Mouse (Mus musculus) lung, postnatal 25 days (tissue): ENCODE measurements at regions not wholly inside any gene's neighbourhood (a gene's known extent, or its start where the extent isn't known, plus 50 kb on each side); places are given as distances from the start of the nearest gene placed in this dataset.

Experiments used
- DNase-seq: peaks from one replicate; pipeline ENCODE4 v3.0.0; 2022; ENCODE audit warnings: low spot score

DNA sequence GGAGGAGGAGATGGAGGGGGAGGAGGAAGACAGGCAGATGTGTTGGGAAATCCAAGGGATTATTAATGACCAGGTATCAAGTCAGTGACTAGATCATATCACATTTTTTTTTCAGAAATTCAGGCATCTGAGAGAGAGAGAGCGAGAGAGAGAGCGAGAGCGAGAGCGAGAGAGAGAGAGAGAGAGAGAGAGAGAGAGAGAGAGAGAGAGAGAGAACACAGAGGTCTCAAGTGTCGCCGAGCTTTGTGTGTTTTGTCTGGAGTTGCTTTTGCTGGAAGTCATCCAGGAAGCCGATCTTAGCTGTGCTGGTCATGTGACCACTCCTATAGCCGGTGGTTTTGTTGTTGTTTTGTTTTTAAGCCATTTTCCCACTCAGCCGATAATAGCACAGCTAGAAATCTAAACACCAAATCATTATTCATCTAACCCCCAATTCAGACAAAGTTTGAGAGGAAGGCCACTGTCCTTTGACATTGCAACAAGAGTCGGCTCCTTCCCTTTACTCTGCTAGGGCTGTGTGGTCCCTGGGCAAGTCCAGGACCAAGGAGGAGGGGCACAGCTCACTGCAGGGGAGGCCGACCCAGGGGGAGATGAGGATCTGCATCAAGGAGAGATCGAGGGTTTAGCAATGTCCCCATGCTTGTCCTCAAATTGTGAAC, 67.0 kb upstream of the Irf2bp2 start:
- peak; percentile 47 for DNase-seq

DNA sequence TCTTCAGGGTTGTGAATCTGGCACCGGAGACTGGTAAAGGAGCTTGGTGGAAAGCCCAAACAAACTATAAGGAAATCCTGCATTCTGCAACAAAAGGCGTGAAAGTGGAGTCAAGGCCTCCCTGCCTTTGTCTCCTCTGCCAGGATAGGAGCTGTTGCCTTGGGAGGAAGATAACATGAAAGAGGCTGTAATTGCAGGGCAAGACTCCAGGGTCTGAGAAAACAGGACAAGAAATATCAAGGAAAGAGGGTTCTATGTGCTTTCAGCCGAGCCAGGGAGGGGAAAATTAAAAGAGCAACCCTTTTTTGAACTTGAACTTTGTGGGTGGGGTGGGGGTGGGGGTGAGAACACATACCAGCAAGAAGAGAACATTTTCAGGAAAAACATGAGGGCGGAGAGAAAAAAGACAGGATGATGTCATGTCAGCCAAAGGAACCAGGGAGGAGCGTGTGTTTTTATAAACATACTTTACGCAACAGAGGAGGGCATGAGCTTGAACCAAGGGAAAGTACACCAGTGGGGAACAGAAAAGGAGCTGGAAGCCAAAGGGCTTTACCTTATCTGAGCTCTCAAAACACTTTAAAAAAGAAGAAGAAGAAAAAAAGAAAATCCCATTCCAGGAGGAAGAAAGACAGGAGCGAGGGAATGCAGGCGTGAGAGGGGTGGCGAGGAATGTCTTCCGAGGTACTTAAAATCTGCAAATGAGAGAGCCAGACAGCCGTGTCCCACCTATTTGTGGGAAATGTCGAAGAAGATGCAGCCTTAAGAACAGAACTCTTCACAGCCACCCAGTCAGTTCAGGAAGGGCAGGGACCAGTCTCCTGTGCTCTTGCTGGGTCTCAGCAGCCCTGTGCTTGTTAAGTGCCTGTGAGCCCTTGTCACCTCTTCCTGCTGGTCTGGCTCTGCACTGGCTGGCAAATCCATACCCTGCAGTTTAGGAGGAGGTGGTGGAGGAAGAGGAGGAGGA, 66.2 kb upstream of the Irf2bp2 start:
- peak; percentile 84 for DNase-seq

DNA sequence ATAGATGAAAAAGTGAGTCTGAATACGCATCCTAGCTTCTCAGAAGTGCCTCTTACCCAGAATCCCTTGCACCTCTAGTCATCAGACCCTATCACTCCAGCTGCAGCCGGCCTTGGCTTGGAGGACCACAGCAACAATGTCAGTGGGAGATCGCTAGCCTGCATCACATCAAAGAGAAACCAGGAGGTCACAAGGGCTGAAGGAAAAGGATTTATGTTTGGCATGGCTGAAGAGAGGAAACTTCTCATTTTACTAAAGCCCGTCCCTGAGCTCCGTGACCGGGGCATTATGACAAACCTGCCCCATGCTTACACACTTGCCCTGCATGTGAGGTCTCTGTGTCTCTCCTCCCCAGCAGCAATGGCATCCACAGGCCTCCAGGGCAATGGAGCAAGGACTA, 63.8 kb upstream of the Irf2bp2 start:
- DNase-seq = no peak

DNA sequence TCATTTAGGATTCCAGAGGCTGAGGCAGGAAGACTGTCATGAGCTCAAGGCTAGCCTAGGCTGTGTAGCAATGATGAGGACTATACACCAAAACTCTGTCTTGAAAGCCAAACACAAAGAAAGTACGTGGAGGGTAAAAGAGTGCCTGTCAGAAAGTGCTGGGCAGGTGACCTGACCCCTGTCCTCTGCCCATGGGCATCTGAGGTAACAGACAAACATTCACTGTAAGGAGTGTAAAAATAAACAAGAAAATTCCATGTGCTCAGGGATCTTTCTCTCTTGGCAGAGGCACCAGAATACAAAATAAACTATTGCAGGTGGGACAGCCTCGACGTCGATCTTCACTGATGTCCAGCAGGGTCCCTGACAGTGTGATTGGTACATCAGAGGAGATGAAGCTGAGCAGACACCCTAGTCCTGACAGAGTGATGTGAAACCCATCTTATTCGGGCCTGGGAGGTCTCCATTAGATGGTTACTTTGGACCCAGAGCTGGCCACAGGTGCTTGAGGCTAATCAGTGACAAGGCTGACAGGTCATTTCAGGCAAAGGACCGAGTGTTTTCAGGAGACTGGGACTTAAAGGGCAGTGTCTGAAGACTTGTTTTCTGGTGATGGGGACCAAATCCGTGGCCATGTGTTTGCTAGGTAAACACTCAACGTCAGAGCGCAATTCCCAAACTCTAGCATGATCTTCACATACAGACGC, 62.9 kb upstream of the Irf2bp2 start:
- DNase-seq = no peak

DNA sequence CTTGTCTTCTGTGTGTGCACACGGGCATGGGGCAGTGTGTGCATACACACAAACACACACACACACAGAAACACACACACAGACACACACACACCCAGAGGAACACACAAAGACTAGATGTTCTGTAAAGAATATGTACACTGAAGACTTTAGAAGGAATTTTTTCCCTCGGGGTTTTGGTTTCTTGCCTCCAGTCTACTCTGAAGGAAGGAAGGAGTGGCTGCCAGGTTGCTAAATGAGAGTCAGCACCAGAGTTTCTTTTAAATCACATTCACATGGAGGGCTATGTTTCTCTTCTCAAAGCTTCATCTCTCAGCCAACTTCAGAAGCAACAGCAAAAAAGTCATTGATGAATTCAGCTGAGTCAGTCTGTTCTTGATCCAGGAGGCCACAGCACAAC, 61.8 kb upstream of the Irf2bp2 start:
- no peak for DNase-seq

DNA sequence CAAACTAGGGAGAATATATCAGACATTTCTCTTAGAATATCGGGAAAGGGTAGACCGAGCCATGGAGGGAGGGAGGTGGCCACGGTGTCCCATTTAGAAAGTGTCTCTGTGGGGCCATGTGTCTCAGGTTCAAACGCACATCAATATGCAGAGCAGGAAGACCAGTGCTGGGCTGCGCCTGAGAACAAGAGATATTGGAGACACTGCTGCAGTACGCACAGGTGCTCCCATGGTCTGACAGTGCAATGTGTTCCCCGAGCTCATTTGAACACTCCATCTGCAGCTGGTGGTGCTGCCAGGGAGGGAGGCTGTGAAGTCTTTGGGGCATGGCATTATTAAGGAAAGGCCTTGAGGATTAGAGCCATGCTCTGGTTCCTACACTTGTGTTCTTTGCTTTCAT, 60.6 kb upstream of the Irf2bp2 start:
- DNase-seq = no peak

DNA sequence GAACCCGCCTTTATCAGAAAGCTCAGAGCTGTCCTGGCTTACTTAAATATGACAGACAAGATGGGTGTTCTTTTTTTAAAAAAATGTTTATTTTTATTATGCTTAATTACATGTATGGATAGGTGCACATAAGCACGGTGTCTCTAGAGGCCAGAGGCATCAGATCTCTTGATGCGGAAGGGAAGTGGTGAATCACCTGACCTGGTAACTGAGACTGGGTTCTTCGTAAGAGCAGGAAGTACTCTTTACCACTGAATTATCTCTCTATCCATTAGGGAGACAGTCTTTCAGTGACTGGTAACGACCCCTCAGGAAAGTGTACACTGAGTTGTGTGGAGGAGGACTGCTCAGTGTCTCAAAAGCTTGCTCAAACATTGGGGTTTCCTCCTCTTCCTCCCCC, 58.4 kb upstream of the Irf2bp2 start:
- no peak for DNase-seq

DNA sequence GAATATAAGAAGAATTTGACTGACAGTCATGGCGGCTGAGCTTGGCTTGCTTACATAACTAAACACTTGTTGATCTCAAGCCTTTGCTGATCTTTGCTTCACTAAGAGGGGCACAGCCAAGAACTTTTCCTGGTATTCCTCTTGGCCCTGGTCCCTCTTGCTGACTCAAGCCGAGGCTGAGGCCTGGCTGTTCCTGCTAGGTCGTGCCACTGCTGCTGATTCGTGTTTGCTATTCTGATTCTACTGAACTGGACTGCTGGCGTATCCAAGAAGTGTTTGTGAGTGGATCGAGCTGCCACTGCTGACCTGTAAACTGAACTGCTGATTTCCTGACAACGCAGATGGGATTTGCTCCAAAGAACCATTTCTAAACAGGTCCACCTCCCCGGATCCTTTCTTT, 57.2 kb upstream of the Irf2bp2 start:
- peak; percentile 76 for DNase-seq

DNA sequence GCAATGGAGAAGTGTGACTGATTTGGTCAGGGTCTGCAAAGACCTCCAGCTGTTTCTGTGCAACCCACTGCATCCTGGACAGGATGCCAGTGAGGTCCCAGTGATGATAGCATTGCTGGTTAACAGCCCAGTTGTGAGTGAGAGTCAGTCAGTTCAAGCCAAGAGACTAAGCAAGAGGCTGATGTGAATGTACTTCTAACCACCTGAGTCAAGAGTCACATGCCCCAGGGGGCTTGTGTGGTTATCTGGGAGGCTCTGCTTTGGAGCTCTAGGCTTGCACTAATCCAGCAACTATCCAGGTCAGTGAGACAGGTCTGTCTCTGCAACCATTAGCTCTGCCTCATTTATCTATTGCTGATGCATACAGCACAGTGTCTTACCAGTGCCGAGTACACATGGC, 55.5 kb upstream of the Irf2bp2 start:
- no peak for DNase-seq

DNA sequence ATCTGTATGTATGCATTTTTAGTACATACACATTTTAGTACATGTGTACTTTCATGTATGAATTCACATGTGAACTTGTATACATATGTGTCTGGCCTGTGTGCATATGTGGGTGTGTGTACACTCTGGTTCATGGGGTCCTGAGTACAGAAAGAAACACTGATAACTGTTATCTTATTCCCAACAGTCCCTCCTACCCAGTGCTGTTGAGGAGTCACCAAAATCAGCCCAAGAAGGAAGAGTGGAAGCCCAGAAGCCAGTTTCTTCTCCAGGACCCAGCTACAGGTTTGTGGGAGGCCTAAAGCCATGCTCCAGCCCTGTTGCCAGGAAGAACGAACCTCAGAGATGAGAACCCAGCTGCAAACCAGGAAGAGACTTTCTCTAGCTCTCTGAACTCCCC, 53.6 kb upstream of the Irf2bp2 start:
- DNase-seq = no peak

DNA sequence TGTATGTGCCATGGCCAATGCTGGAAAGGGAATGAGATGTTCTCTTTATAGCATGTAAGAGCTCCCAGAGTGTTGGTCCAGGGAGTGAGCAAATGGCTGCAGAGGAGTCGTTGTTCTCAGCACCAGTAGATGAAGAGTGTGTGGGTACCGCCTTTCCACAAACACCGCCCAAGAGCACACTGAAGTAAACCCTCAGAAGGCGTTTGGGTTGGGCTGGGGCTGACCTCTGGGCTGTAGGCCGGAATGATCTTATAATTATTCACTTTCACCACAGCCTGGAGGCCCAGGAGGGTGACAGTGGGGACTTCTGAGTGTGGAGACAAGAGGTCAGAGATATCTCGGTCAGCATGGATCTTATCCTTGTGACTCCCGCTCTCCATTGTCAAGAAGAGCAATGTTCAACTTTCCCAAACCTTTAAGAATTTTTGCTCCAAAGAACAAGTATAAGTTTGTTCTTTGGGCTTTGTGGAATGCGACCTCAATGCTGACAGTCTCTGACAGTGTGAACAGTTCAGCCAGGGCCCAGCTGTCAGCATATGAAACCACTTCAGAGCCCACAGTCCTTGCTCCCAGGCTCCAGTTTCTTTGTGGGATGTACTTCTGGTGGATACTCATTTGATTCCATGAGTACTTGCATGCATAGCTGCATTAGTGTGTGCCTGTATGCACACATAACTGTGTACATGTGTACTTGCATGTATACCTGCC, 53.0 kb upstream of the Irf2bp2 start:
- no peak for DNase-seq

DNA sequence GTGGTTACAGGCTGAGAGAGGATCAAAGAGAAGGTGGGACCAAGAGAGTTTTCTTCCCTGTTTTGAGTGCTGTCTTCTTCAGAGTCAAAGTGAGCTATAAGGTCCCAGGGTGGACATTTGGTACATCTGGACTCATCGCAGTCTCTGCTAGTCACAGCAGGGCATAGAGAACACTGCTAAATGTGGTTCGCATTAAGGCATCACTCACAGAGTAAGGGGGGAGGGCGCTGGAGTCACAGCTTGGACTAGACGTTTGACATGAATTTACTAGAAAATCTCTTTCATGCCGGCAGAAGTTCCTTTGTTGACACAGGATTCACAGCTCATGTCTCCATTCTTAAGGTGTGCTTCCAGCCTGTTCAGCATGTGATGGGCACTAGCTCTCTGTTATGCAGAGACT, 50.4 kb upstream of the Irf2bp2 start:
- no peak for DNase-seq
